Mouse (Mus musculus): ENCODE results near the gene 4930513O06Rik.

The 4930513O06Rik gene

DNA sequence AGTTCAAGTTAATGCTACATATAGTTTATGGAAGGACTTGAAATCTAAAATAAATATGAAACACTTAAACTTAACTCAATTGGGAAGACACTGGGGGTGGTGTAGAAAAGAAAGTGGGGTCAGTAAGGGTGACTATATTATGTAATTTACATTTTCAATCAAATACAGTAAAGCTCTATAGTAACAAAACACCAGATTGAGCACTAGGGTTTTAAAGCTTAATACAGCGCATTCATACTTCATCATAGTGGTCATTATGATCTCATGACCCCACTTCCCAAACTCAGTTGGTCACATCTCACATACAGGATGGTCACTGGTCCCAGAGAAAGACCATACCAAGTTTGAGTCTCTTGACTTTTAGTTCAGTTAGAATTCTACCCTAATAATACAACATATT, at the start of gene 4930513O06Rik:
4930513O06Rik (plus strand) TSS at position 301 of the 400 bp plus-strand sequence.
- DNase-seq, result no peak

DNA sequence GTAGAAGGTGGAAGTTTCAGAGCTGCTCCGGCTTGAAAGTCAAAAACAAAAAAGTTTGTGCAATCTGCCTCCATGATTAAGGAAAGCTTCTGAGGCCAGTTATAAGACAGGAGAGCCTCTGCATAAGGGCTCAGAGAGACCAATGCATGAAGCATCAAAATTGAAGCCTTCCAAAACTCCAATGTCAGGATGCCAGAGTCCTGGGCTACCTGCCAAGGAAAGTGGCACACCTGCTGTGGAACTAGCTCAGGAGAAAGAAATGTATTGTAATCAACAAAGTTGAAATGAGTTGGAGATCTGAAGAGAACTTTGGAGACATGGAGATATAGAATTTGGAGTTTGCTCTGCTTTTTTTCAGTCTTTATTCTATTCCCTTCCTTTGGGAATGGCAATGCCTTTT, 48.4 kb upstream of the 4930513O06Rik start:
- DNase-seq, result peak; percentile 4 to 9

DNA sequence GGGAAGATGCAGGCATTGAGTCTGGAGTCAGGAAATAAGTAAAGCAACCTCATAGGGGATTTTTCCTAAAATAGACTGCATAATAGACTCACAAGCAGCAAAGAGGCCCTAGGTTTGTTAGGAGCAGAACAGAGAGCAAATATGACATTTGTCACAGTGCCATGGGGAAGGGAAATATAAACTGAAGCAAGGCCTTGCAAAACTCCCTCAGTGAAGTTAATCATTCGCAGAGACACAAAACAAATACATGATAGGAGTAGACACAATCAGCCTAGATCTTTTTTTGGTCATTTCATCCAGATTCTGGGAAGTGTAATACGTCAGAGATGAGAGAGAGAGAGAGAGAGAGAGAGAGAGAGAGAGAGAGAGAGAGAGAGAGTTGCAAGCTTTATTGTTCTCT, 46.7 kb upstream of the 4930513O06Rik start:
- DNase-seq, result no peak

DNA sequence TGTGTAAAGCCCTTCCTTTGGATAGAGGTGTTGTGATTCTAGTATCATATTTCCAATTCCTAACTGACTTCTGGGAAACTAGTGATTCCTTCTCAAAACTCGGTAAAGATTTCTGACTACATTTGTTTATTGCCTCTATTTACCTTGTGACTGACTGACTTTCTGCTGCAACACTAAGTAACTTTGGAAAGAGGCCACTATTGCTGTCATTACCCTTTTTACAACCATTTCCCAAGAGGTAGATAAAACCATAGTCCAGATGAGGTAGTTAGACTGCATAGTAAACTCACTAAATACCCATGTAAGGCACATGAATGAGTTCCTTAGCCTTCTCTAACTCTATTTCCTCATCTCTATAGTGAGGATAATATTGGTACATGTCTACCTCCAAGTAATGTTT, 44.9 kb upstream of the 4930513O06Rik start:
- no peak for DNase-seq

DNA sequence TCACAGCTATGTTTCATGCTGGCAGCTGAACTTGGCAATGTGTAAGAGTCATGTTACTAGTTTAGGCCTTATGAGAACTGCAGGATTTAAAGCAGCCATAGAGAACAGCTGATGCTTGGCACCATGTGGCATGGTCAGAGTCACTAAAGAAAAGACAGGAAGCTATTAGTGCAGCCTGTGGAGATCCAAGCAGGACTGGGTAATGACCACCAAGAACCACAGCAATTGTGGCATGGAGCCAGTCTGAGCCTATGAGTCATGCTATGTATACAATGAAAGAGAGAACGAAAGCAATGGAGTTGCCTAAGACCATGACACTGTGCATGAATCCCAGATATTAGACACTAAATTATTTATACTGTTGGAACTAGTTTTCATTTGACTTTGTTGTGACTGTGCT, 34.1 kb upstream of the 4930513O06Rik start:
- DNase-seq, result peak in 1 of 2 experiments; percentile 17

DNA sequence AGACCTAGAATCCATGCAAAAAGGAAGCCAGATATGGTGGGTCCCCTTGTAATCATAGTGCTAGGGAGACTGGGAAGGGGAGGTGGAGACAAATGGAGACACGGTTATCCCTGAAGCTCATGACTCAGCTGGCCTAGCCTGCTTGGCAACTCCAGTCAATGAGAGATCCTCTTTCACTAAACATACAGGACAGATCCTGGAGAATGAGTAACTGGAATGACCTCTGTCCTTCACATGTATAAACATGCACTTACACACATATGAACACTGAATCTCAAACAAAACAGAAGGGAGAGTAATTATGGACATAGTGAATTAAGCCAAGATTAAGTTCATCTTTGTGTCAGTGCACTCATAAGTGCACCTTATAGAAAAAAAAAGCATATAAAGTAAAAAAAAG, 32.9 kb upstream of the 4930513O06Rik start:
- no peak for DNase-seq

DNA sequence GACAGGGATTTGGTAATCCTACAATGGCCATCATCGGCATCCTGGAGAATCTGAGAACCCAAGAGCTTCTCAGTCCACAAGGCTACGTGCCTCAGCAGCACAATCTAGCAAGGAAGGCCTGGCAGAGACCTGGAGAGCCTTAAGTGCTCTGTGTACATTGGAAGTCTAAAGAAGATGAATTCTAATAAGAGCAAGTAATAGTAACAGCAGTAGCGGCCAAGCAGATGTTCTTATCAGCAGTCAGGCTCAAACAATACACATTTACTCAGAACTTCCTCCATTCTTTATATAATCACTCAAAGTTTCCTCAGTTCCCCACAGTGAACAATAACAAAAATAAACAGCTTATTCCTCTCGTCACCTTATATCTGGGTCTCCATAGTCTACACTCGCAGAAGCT, 22.0 kb upstream of the 4930513O06Rik start:
- no peak for DNase-seq

DNA sequence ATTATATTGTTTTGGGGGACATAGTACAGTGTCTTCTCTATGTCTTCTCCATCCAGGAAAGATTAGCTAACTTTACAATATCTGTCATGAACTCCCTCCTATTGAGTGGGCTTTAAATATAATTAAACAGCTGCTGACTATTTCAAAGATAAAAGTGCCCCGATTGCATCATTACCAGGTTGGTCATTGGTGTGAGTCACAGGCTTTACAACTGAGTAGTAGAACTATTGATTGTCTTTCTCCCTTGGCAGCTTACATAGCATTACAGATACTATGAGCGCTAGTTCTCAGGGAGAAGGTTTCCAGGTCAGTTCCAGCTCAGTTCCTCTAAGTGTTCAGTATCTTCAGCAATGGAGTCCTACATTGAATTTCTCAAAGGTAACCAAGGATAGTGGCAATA, 7.5 kb upstream of the 4930513O06Rik start:
- DNase-seq, result no peak

DNA sequence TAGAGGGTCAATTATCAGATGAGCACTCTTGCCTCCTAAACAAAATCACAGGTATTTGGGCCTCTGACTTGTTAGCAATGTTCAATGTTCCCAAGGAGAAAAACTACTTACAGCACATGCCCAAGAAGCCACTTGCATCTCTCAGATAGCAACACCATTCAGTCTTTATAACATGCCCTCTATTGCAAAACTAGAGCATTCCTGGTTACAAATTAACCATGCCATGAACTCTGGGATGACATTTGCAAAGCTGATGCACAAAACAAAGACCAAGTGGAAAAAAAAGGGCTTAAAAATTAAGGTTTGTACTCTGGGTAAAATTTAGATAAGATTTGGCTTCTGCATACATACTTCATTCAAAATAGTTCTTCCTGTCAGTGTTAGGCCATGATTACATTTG, 966 bp upstream of the 4930513O06Rik start, which contains the start of gene Serpina7:
Serpina7 (minus strand) TSS at position 160 of the 400 bp plus-strand sequence.
- DNase-seq, result no peak

DNA sequence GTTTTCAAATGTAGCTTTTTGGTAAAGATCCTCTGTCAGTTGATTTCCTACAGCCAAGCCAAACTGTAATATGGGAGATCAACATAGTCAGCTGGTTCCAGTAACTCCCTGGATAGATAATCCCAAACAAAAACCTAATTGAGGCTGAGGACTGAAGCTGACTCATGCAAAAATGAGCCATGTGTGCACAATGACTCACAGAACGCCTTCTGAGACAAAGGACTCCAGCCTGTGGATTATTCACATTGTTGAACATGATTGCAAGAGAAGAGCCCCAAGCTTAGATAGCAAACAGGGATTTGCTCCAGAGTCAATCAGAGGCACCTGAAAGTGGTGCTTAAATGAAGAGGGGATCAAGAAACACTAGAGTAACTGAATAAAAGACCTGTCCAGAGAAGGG, 11.2 kb downstream of the 4930513O06Rik start:
- DNase-seq, result no peak

DNA sequence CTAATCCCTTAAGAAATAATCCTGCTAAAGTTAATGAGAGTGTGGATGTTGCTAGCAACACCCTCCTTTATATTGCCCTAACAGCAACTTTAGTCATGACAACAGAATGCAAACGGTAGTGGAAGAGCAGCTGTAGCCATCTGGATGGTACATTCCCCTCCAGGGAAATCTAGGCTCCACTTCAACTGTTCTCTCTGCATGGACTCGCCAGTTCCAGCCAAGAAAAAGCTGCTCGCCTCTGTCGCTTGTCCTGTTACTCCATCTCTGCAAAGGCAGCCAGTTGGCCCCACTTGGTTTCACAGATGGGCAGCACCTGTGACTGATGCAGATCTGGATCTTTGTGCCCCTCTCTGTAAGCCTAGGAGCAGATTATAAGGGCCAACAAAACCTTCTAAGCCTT, 48.0 kb downstream of the 4930513O06Rik start:
- no peak for DNase-seq
